Mouse (Mus musculus) forebrain, embryonic 10.5 days (tissue): ENCODE measurements around the gene Stac. TPM values are rescaled to one million over a fixed set of nuclear protein-coding genes. Genes with fewer than 3 reads are reported as not detected.
A peak's percentile ranks its signal among the peaks of the same experiment; 100 is the strongest.

Experiments used
- DNase-seq: peaks from one replicate; pipeline ENCODE4 v3.0.0-alpha.2; 2017; ENCODE audit warnings: low spot score; ENCODE audit errors: extremely low spot score
- H3K27ac ChIP-seq: fragments of 300-500 bp; sonication (generic); 2 replicates; pipeline ENCODE4 v1.5.1; 2016; ENCODE audit warnings: mild to moderate bottlenecking
- H3K27me3 ChIP-seq: fragments of 300-500 bp; sonication (generic); 2 replicates; pipeline ENCODE4 v1.6.1; 2016; ENCODE audit warnings: mild to moderate bottlenecking; ENCODE audit not compliant: poor library complexity, severe bottlenecking
- H3K36me3 ChIP-seq: fragments of 300-500 bp; sonication (generic); replicated peaks from 2 replicates; pipeline ENCODE4 v1.6.1; 2016; ENCODE audit warnings: mild to moderate bottlenecking, moderate library complexity
- H3K4me1 ChIP-seq: fragments of 300-500 bp; sonication (generic); 2 replicates; pipeline ENCODE4 v1.6.1; 2016
- H3K4me3 ChIP-seq: fragments of 300-500 bp; sonication (generic); 2 replicates; pipeline ENCODE4 v1.5.1; 2016; ENCODE audit warnings: mild to moderate bottlenecking, moderate library complexity
- H3K9me3 ChIP-seq: fragments of 300-500 bp; sonication (generic); 2 replicates; pipeline ENCODE4 v1.6.1; 2016; ENCODE audit warnings: mild to moderate bottlenecking, moderate library complexity
- WGBS: fragments of 180-500 bp; shearing (Covaris S2); methylation state at CpG from one replicate; pipeline ENCODE4 v1.1.7; 2016; 5-methylcytosine and 5-hydroxymethylcytosine counted together
- polyA plus RNA-seq: library from polyadenylated mRNA; unstranded; fragments of >200 nt; fragmentation: Nextera tagmentation; extraction: Ambion mirVana; gene quantifications from 2 replicates; pipeline ENCODE4 v1.2.1, GENCODE M21; 2016

Gene Stac
- polyA plus RNA-seq, 1 experiment from 2014 or later = 0.22 TPM

GRCm38 (mm10) chr9:111575889-111576288, 114.3 kb downstream of the Stac start:
- no peaks in the 10 kb centered on the region for H3K36me3 ChIP-seq
- no peak overlapping the region for H3K4me3 ChIP-seq
- no peaks in the 10 kb centered on the region for H3K27me3 ChIP-seq
- no peak overlapping the region for H3K27ac ChIP-seq
- 0 out of 2 replicates have a peak, but pooled peaks cover 3% of the 10 kb centered on the region for H3K4me1 ChIP-seq
- WGBS = 33% methylated on average over 4 of the region's 4 CpGs
- H3K9me3 ChIP-seq = no peaks in the 10 kb centered on the region
- DNase-seq = no peak

DNA sequence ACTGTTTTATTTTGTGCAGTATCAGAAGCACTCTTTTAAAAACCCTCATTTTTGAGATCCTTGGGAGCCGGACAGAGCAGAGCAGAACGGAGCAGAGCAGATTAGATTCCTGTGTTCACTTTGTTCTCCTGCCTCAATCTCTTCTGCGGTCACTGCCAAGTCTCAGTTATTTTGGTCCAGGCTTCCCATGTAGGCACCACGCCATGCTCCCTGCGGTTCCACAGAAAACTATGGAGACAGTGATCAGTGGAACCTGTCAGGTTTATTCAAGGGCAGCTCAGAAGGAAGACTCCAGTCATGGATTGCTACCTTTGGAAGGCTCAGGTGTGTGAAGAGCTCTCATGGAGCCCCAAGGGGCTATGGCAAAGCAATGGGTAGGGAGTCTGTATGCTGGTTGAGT, 116.3 kb downstream of the Stac start:
- Histone ChIP-seq H3K4me3 (no peak overlapping the region), H3K27ac (no peak overlapping the region), H3K27me3 (no peaks in the 10 kb centered on the region), H3K36me3 (no peaks in the 10 kb centered on the region), H3K4me1 (0 out of 2 replicates have a peak, but pooled peaks cover 3% of the 10 kb centered on the region), H3K9me3 (no peaks in the 10 kb centered on the region)
- no peak for DNase-seq
- WGBS = 96% methylated on average over 5 of the region's 5 CpGs

GRCm38 (mm10) chr9:111571619-111572018, 118.5 kb downstream of the Stac start:
- DNase-seq = no peak
- Histone ChIP-seq H3K4me3 (no peak overlapping the region), H3K27ac (no peak overlapping the region), H3K4me1 (0 out of 2 replicates have a peak, but pooled peaks cover 3% of the 10 kb centered on the region), H3K36me3 (no peaks in the 10 kb centered on the region), H3K9me3 (no peaks in the 10 kb centered on the region), H3K27me3 (no peaks in the 10 kb centered on the region)
- WGBS = 91% methylated on average over 5 of the region's 5 CpGs

DNA sequence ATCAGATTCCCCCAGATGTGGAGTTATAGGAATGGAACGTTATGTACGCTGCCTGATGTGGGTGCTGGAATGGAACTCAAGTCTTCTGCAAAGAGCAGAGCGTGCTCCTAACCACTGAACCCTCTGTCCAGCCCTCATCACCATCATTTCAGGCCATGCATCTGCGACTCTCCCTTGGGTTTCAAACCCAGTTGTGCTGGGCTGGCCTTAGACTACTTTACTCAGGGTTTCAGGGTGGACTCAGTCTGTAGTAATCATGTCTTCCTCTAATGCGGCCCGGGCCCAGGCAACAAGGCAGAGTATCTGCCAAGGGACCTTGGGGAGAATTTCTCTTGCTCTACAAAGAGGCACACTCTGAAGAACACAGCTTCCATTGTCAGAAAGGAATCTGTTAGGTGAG, 126.0 kb downstream of the Stac start:
- 92% methylated on average over 6 of the region's 6 CpGs for WGBS
- Histone ChIP-seq H3K27me3 (no peaks in the 10 kb centered on the region), H3K36me3 (no peaks in the 10 kb centered on the region), H3K4me3 (no peak overlapping the region), H3K27ac (no peak overlapping the region), H3K4me1 (peaks cover 6% of the 10 kb centered on the region; the same call in 1 of the 2 replicates), H3K9me3 (no peaks in the 10 kb centered on the region)
- no peak for DNase-seq

DNA sequence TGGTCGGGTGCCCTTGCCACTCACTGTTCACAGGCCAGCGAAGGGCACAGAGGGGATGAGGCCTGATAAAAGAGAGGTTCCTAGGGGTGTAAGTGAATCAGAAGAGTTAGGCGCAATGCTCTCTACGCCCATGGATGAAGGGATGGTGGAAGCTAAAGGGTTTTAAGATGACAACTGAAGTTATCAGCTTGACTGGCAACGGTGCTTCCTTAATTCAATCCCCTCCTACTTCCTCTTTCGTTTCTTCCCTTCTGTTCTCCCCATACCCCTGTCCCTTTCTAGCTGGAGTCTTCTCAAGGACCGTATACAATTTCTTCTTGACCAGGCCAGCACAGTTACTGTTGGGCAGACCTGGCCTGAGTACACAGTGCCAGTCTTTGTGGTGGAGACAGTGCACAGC, 126.9 kb downstream of the Stac start:
- Histone ChIP-seq H3K27me3 (no peaks in the 10 kb centered on the region), H3K4me3 (no peak overlapping the region), H3K4me1 (peaks cover 6% of the 10 kb centered on the region; the same call in 1 of the 2 replicates), H3K36me3 (no peaks in the 10 kb centered on the region), H3K9me3 (no peaks in the 10 kb centered on the region), H3K27ac (no peak overlapping the region)
- 89% methylated on average over 7 of the region's 7 CpGs for WGBS
- no peak for DNase-seq

DNA sequence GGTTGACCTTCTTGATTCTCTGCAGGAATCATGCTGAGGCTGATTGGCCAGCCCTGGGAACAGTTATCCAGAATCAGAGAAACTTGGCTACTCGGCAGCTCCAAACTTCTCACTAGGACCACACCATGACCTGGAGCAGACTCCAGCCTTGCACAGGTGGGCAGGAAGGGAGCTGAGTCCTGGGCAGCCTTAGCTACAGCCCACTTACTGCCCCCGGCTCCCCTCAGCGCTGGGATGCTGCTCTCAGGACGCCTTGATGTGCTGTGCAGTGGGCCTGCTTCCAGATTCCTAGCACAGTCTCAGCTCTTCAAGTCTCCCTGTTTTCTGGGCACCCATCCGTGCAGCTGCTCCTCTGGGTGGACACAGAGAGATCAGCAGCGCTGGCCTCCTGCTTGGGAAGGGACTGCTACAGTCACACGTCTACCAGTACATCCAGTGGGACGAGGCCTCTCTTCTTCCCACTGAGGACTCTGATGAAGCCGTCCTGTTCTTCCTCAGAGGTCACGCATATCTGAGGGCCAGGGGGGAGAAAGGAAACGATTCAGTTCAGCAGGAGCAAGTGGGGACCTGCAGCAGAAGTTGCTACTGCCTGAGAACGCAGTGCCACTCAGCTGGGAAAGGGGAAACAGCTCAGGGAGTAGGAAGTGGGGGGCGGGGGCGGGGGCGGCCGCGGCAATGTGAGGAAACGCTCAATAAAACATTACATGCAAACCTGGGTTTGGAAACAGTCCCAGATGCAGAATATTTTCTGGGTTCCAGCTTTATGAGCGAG, 127.7 kb downstream of the Stac start:
- WGBS = 75% methylated on average over 19 of the region's 19 CpGs

GRCm38 (mm10) chr9:111556699-111557098, 133.4 kb downstream of the Stac start:
- H3K27ac ChIP-seq = no peak overlapping the region
- no peaks in the 10 kb centered on the region for H3K36me3 ChIP-seq
- H3K4me3 ChIP-seq = no peak overlapping the region
- no peaks in the 10 kb centered on the region for H3K27me3 ChIP-seq
- no peaks in the 10 kb centered on the region for H3K9me3 ChIP-seq
- DNase-seq = no peak
- 74% methylated on average over 3 of the region's 3 CpGs for WGBS
- H3K4me1 ChIP-seq = no peaks in the 10 kb centered on the region

More for the DNA sequence above, 127.7 kb downstream of the Stac start:
- H3K4me1 ChIP-seq = peaks cover 6% of the 10 kb centered on the region; the same call in 1 of the 2 replicates
- H3K9me3 ChIP-seq = no peaks in the 10 kb centered on the region
- no peaks in the 10 kb centered on the region for H3K36me3 ChIP-seq
- no peak for DNase-seq
- no peaks in the 10 kb centered on the region for H3K27me3 ChIP-seq
- H3K4me3 ChIP-seq = no peak overlapping the region
- H3K27ac ChIP-seq = peak overlapping the region; percentile 40; the same call in 1 of the 2 replicates

DNA sequence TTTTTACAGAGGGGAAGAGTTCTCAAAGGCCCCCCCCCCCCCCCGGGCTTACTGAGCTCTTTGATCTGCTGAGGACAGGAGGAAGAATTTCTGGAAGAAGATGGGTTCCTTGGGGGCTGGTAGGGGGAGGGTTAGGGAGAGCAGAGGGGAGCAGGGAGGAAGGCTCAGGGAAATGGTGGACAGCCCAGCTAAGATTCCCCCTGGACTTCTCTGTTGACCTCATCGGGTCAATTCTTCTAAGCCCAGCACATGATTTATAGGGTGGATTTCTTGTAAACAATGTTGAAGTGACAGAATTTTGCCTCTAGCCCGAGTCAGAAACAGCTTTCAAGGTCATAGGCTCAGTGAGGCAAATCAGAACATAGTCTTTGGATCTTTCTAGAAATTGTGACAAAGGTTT, 137.3 kb downstream of the Stac start:
- DNase-seq = no peak
- no peaks in the 10 kb centered on the region for H3K9me3 ChIP-seq
- H3K4me3 ChIP-seq = no peak overlapping the region
- no peaks in the 10 kb centered on the region for H3K4me1 ChIP-seq
- H3K36me3 ChIP-seq = no peaks in the 10 kb centered on the region
- H3K27ac ChIP-seq = no peak overlapping the region
- no peaks in the 10 kb centered on the region for H3K27me3 ChIP-seq
- 82% methylated on average over 3 of the region's 3 CpGs for WGBS

- no peak overlapping the region for H3K4me3 ChIP-seq
- H3K27me3 ChIP-seq = no peaks in the 10 kb centered on the region
- no peak overlapping the region for H3K27ac ChIP-seq
- no peaks in the 10 kb centered on the region for H3K9me3 ChIP-seq
- peak; percentile 41 for DNase-seq
- no peaks in the 10 kb centered on the region for H3K4me1 ChIP-seq
- WGBS = 62% methylated on average over 15 of the region's 15 CpGs
- H3K36me3 ChIP-seq = no peaks in the 10 kb centered on the region
These were observed 138.5 kb downstream of the Stac start for GRCm38 (mm10) chr9:111551461-111552190.

- Histone ChIP-seq H3K4me1 (no peaks in the 10 kb centered on the region), H3K27me3 (no peaks in the 10 kb centered on the region), H3K9me3 (no peaks in the 10 kb centered on the region), H3K36me3 (no peaks in the 10 kb centered on the region), H3K4me3 (no peak overlapping the region), H3K27ac (no peak overlapping the region)
- WGBS = 85% methylated on average over 8 of the region's 8 CpGs
- no peak for DNase-seq
These were observed 139.2 kb downstream of the Stac start for GRCm38 (mm10) chr9:111550963-111551321.

DNA sequence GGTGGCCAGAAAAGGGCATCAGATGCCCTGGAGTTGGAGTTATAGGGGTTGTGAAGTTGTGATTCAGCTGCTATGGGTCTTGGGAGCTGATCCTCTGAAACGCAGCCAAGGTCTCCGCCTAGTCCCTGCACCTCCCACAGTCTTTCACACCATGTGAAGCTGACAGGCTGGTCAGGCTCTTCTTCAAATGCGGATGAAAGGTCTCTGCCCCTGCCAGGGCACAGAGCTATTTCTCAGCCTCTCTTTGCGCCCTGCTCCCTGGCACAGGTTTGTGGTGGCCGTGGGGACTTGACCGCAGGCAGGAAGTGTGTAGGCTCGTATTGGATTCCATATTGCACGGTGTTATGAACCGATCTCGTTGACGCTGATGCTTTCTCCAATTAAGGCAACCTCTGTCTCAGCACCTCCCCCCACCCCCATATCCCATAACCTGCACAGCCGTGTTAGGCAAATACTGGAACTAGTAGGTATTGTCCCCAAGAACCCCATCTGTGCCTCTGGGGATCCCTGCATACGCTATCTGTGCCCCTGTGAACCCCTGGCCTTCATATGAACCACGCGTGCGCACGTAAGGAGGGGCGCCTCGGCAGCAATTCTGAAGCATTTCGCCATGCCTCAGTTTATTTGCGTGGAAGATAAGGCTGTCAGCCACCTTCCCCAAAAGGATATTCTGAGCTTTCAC, 139.7 kb downstream of the Stac start:
- H3K9me3 ChIP-seq = no peaks in the 10 kb centered on the region
- H3K4me3 ChIP-seq = no peak overlapping the region
- WGBS = 90% methylated on average over 21 of the region's 21 CpGs
- no peaks in the 10 kb centered on the region for H3K4me1 ChIP-seq
- DNase-seq = no peak
- no peaks in the 10 kb centered on the region for H3K27me3 ChIP-seq
- no peak overlapping the region for H3K27ac ChIP-seq
- H3K36me3 ChIP-seq = no peaks in the 10 kb centered on the region

DNA sequence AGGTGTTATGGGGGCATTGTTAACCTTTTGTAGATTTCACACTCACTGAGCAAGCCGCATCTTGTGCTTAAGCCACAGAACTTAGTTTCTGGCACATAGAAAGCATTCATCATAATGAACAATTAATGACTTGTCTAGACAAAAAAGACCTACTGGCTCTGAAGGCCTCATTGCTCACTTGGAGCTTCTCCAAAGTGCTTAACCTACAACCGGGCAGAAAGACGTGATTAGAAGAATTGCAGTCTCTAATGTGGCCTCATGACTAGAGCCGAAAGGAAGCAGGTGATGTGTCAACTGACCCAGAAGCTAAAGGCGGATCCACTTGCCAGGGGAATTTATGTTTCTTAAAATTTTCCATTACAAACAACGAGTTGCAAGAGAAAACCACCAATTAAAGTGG, 147.5 kb downstream of the Stac start:
- peak; percentile 3 for DNase-seq
- H3K4me3 ChIP-seq = no peak overlapping the region
- H3K36me3 ChIP-seq = no peaks in the 10 kb centered on the region
- 0 out of 2 replicates have a peak, but pooled peaks cover 6% of the 10 kb centered on the region for H3K4me1 ChIP-seq
- no peak overlapping the region for H3K27ac ChIP-seq
- H3K27me3 ChIP-seq = no peaks in the 10 kb centered on the region
- H3K9me3 ChIP-seq = no peaks in the 10 kb centered on the region
- 87% methylated on average over 6 of the region's 6 CpGs for WGBS
